Mouse (Mus musculus): ENCODE results near the gene Nt5e. TPM values are rescaled to one million over a fixed set of nuclear protein-coding genes. Genes with fewer than 3 reads are reported as not detected.

Nt5e gene
- polyA plus RNA-seq, 1 experiment: 3.8 TPM

DNA sequence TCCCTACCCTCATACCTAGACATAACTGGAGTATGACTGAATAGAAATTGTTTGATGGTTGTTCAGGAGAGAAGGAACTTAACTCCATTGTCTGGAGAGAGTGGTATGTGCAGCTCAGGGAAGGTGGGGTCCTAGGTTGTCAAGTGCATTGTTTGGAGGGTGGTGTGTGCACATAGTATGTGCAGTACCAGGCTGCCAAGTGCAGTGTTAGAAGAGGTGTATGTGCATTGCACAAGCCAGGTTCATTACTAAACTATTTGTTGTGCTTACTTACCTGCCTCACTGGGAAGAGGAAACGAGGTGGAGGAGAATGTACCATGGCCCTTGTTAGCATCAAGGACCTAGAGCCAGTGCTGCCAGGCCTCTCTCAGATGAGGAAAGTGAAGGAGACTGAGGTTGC is 23.3 kb downstream of the Nt5e start:
- Histone ChIP-seq H3K27me3 (ENCODE audit: control insufficient read depth, insufficient read depth, low read length) (no peaks in the 10 kb centered on the region), H3K4me3 (replicated peaks; ENCODE audit: insufficient read depth, low read depth, low read length) (no peak overlapping the region), H3K4me1 (ENCODE audit: control insufficient read depth, insufficient read depth, low read length) (no peaks in the 10 kb centered on the region; the same call in 1 of the 2 replicates), H3K27ac (ENCODE audit: insufficient read depth, low read length) (no peak overlapping the region)
- WGBS: 73% methylated on average over 1 of the region's 1 CpGs
- TF ChIP-seq POLR2A (IDR thresholded peaks at IDR 0.05; ENCODE audit: borderline replicate concordance, insufficient read depth, low read length): no peak
- no peak for TF ChIP-seq CTCF (IDR thresholded peaks at IDR 0.05; ENCODE audit: borderline replicate concordance, insufficient read depth, low read depth, low read length)
- DNase-seq: no peak

DNA sequence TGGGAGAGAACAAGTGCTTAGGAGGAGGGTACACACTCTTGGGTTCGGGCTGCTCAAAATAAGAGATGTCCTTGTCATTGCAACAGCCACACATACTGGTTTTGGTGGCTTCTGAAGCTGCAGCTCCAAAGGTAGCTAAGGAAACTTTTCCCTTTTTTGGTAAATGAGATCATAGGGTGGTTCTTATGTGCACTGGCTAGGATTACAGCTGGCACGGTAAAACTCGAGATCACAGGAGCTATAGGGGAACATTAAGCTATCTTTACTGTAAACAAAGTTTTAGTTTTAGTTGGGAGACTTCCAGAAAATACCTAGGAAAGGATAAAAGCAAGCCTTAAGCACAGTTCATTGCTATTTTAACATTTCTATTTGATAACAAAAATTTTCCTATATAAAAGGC is 24.2 kb downstream of the Nt5e start:
- no peaks in the 10 kb centered on the region for H3K27me3 ChIP-seq (ENCODE audit: control insufficient read depth, insufficient read depth, low read length)
- no peak overlapping the region for H3K27ac ChIP-seq (ENCODE audit: insufficient read depth, low read length)
- 93% methylated on average over 3 of the region's 3 CpGs for WGBS

DNA sequence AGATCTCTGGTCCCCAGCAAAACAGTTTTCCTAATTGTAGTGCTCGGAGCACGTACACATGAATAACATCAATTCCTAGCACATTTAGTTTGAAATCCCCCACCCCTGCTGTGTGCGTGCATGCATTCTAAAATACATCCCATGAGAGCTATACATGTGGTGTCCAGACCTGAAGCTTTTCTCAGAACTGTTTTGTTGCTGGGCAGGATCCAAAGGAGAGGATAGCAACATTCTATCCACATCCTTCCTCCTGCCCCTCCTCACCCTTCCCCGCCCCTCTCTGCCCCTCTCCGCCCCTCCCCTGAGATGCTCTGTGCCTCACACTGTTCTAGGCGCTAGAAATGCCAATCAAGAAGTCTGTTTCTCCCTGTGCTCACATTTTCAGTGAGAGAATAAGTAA is 25.7 kb downstream of the Nt5e start:
- DNase-seq: no peak
- no peak for TF ChIP-seq POLR2A (IDR thresholded peaks at IDR 0.05; ENCODE audit: borderline replicate concordance, insufficient read depth, low read length)
- TF ChIP-seq CTCF (IDR thresholded peaks at IDR 0.05; ENCODE audit: borderline replicate concordance, insufficient read depth, low read depth, low read length): no peak
- Histone ChIP-seq H3K27ac (ENCODE audit: insufficient read depth, low read length) (no peak overlapping the region), H3K4me1 (ENCODE audit: control insufficient read depth, insufficient read depth, low read length) (no peaks in the 10 kb centered on the region), H3K27me3 (ENCODE audit: control insufficient read depth, insufficient read depth, low read length) (no peaks in the 10 kb centered on the region), H3K4me3 (replicated peaks; ENCODE audit: insufficient read depth, low read depth, low read length) (no peak overlapping the region)
- 60% methylated on average over 6 of the region's 6 CpGs for WGBS

More for the DNA sequence above, 24.2 kb downstream of the Nt5e start:
- no peak for TF ChIP-seq POLR2A (IDR thresholded peaks at IDR 0.05; ENCODE audit: borderline replicate concordance, insufficient read depth, low read length)
- TF ChIP-seq CTCF (IDR thresholded peaks at IDR 0.05; ENCODE audit: borderline replicate concordance, insufficient read depth, low read depth, low read length): no peak
- Histone ChIP-seq H3K4me1 (ENCODE audit: control insufficient read depth, insufficient read depth, low read length) (no peaks in the 10 kb centered on the region; the same call in 1 of the 2 replicates), H3K4me3 (replicated peaks; ENCODE audit: insufficient read depth, low read depth, low read length) (no peak overlapping the region)
- no peak for DNase-seq

DNA sequence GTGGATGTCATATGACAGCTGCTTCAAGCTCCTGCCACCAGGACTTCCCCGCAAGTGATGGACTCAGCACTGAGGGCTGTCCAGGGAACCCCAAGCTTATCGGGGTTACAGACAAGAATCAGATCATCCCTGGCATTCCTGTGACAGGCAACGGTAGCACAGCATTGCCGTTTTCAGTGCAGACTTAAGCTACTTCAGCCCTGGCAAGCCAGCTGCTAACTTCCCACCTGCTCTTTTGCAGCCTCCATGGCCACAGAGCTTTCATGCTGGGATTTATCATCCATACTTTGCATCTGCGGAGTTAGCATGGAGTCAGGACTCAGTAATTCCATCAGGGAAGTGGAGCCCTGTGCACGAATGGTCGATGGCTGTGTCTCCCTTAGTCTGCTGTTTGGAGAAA is 26.5 kb downstream of the Nt5e start:
- DNase-seq: no peak
- WGBS: 69% methylated on average over 7 of the region's 7 CpGs
- TF ChIP-seq POLR2A (IDR thresholded peaks at IDR 0.05; ENCODE audit: borderline replicate concordance, insufficient read depth, low read length) (no peak), CTCF (IDR thresholded peaks at IDR 0.05; ENCODE audit: borderline replicate concordance, insufficient read depth, low read depth, low read length) (no peak)
- no peak overlapping the region for H3K4me3 ChIP-seq (replicated peaks; ENCODE audit: insufficient read depth, low read depth, low read length)
- no peaks in the 10 kb centered on the region for H3K4me1 ChIP-seq (ENCODE audit: control insufficient read depth, insufficient read depth, low read length)
- H3K27me3 ChIP-seq (ENCODE audit: control insufficient read depth, insufficient read depth, low read length): no peaks in the 10 kb centered on the region
- H3K27ac ChIP-seq (ENCODE audit: insufficient read depth, low read length): no peak overlapping the region

DNA sequence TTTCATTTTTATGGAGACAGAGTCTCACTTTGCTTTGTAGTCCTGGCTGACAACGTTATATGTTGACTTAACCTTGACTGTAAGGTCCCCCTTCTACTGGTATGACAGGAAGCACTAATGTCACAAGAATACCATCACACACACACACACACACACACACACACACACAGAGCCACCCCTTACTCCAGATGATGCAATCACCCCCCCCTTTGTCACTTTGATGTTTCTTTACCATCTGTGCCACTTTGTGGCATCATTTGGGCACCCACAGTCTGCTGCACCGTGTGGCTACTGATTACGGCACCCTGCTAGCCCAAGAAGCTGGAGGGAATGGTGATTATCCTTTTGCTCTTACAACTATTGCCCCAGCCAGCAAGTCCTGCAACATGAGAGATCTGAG is 30.2 kb downstream of the Nt5e start:
- Histone ChIP-seq H3K27ac (ENCODE audit: insufficient read depth, low read length) (no peak overlapping the region), H3K27me3 (ENCODE audit: control insufficient read depth, insufficient read depth, low read length) (no peaks in the 10 kb centered on the region), H3K4me3 (replicated peaks; ENCODE audit: insufficient read depth, low read depth, low read length) (no peak overlapping the region), H3K4me1 (ENCODE audit: control insufficient read depth, insufficient read depth, low read length) (peaks cover 3% of the 10 kb centered on the region; the same call in 1 of the 2 replicates)
- WGBS: 69% methylated on average over 3 of the region's 3 CpGs
- TF ChIP-seq CTCF (IDR thresholded peaks at IDR 0.05; ENCODE audit: borderline replicate concordance, insufficient read depth, low read depth, low read length) (no peak), POLR2A (IDR thresholded peaks at IDR 0.05; ENCODE audit: borderline replicate concordance, insufficient read depth, low read length) (no peak)
- no peak for DNase-seq

DNA sequence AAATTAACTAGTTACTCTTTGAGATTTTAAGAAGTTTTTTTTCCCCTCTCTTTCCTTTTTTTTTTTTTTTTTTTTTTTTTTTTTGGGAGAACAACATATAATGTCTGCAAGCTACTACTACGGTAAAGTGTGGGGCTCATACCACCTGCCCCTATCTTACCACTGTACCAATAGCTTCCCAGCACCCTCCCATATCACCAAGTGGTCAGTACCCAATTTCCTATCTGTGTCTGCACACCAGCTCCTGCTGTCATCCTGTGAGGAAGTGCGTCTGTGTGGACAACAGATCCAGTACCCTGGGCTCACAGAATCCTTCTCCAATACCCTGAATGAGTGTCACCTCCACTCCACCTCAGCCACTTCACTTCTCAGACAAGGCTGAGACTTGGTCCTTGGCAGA is 32.1 kb downstream of the Nt5e start:
- H3K27me3 ChIP-seq (ENCODE audit: control insufficient read depth, insufficient read depth, low read length): no peaks in the 10 kb centered on the region
- TF ChIP-seq POLR2A (IDR thresholded peaks at IDR 0.05; ENCODE audit: borderline replicate concordance, insufficient read depth, low read length): no peak
- TF ChIP-seq CTCF (IDR thresholded peaks at IDR 0.05; ENCODE audit: borderline replicate concordance, insufficient read depth, low read depth, low read length): no peak
- H3K4me3 ChIP-seq (replicated peaks; ENCODE audit: insufficient read depth, low read depth, low read length): no peak overlapping the region
- 94% methylated on average over 2 of the region's 2 CpGs for WGBS
- peaks cover 10% of the 10 kb centered on the region for H3K4me1 ChIP-seq (ENCODE audit: control insufficient read depth, insufficient read depth, low read length)
- no peak for DNase-seq
- no peak overlapping the region for H3K27ac ChIP-seq (ENCODE audit: insufficient read depth, low read length)

DNA sequence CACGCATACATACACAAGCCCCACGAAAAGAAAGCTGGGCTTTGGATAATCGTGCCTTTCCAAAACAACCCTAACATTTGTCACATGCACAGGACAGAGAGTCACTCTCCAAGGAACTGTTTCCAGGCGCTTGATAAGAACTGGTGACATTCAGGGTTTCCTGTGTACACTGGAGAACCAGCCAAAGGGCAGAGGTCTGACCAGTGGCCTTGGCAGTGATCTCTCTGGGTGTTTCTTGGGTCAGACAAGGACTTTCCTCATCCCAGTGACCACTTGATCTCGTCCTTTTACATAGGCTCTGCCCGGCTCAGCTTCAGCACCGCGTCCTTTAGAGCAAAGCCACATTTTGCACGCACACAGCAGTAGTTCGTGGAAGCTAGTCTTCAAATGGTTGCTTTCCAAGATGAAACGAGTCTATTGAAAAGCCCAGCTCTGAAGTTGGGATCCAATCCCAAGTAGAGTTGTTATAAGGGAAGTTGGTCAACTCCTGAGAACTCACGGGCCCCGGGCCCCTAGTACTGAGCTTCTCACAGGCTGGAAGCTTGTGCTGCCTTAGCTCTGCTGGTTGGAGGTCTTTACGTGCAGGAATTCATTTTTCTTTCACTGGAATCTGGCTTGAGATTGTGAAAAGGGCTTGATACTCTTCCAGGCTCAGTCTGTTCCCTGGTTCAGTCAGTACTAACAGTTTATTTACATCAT is 34.4 kb downstream of the Nt5e start:
- Histone ChIP-seq H3K27ac (ENCODE audit: insufficient read depth, low read length) (no peak overlapping the region), H3K4me3 (replicated peaks; ENCODE audit: insufficient read depth, low read depth, low read length) (no peak overlapping the region), H3K4me1 (ENCODE audit: control insufficient read depth, insufficient read depth, low read length) (peaks cover 10% of the 10 kb centered on the region), H3K27me3 (ENCODE audit: control insufficient read depth, insufficient read depth, low read length) (no peaks in the 10 kb centered on the region)
- 71% methylated on average over 14 of the region's 14 CpGs for WGBS
- DNase-seq: no peak
- TF ChIP-seq CTCF (IDR thresholded peaks at IDR 0.05; ENCODE audit: borderline replicate concordance, insufficient read depth, low read depth, low read length) (no peak), POLR2A (IDR thresholded peaks at IDR 0.05; ENCODE audit: borderline replicate concordance, insufficient read depth, low read length) (no peak)

DNA sequence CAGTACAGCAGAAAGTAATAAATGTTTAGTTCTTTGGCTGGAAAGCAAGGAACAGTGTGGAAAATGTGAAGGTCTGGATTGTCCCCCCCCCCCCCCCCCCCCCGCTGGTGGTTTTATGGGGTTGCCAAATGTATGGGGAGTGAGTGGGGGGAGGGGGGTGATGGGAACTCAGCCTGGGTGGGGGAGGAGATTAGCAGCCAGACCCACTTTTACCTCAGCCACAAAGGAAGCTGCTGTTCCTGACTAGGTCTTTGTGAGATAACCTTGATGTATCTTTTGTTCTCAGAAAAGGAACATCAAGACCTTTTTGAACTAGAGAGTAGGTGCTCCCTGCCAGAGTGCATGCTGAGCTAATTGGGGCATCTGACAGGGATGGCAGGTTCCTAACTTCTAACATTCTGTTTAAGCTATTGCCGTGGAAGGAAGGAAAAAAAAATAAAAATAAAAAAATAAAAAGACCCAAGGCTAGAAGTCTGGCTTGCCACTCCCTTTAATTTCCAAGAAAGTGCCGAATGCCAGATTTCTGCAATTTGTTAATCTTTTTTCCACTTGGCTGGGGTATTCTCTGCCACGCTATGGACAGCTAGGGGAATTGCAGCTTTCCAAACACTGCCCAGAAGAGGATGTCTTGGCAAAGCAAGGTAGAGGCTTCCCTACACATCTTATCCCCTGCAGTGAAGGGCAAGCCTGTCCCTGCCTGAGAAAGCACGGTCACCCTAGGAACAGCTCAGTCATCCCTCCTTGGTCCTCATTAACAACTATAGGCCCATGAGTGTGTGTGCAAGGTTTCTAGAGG is 35.3 kb downstream of the Nt5e start:
- 2% methylated on average over 5 of the region's 5 CpGs for WGBS
- Histone ChIP-seq H3K4me1 (ENCODE audit: control insufficient read depth, insufficient read depth, low read length) (peaks cover 10% of the 10 kb centered on the region), H3K4me3 (replicated peaks; ENCODE audit: insufficient read depth, low read depth, low read length) (no peak overlapping the region), H3K27ac (ENCODE audit: insufficient read depth, low read length) (no peak overlapping the region), H3K27me3 (ENCODE audit: control insufficient read depth, insufficient read depth, low read length) (no peaks in the 10 kb centered on the region)
- peak; percentile 50 to 61 for DNase-seq
- TF ChIP-seq CTCF (IDR thresholded peaks at IDR 0.05; ENCODE audit: borderline replicate concordance, insufficient read depth, low read depth, low read length): peak; percentile 15; the same call in 1 of the 2 replicates
- TF ChIP-seq POLR2A (IDR thresholded peaks at IDR 0.05; ENCODE audit: borderline replicate concordance, insufficient read depth, low read length): no peak
